ENCODE assay signal across 8 mouse cellular contexts in genomic region chr4:148130561-148131413, GRCm38 (mm10). TPM values are rescaled to one million over a fixed set of nuclear protein-coding genes. Genes with fewer than 3 reads are reported as not detected.
DNase-seq lines count a peak whose midpoint lies in the region; ATAC-seq and TF ChIP-seq lines count a peak whose summit lies in the region.

TSS of gene Draxin (minus strand) at chr4:148130698.

- no peaks in the 10 kb centered on the region for H3K9me3 ChIP-seq in limb, embryonic 14.5 days (ENCODE audit: control insufficient read depth, low read length)
- no peaks in the 10 kb centered on the region for H3K9me3 ChIP-seq in midbrain, postnatal 0 days (ENCODE audit: low read length)

- under 1% methylated on average over 20 of the region's 87 CpGs for WGBS in limb, embryonic 14.5 days
- WGBS in midbrain, postnatal 0 days = under 1% methylated on average over 40 of the region's 87 CpGs

- peak within 1 kb of the TSS; percentile 38; the same call in 1 of the 2 replicates for H3K27ac ChIP-seq in limb, embryonic 14.5 days (replicated peaks; ENCODE audit: low read depth, low read length)
- H3K27ac ChIP-seq in midbrain, postnatal 0 days (ENCODE audit: low read depth, low read length) = peak within 1 kb of the TSS; percentile 94

- TF ChIP-seq CTCF in brain, embryonic 14.5 days (IDR thresholded peaks at IDR 0.05; ENCODE audit: borderline replicate concordance, extremely low read depth, insufficient read depth, insufficient read length) = no peak
- no peak for TF ChIP-seq CTCF in midbrain, postnatal 0 days (IDR thresholded peaks at IDR 0.05)

- TF ChIP-seq POLR2A in brain, embryonic 14.5 days (IDR thresholded peaks at IDR 0.05; ENCODE audit: borderline replicate concordance, extremely low read depth, insufficient read depth, insufficient read length, poor library complexity, severe bottlenecking) = peak; percentile 90
- TF ChIP-seq POLR2A in limb, embryonic 14.5 days (IDR thresholded peaks at IDR 0.05; ENCODE audit: borderline replicate concordance, extremely low read depth, insufficient read depth, insufficient read length) = peak; percentile 60; the same call in 1 of the 2 replicates

- peak; percentile 42 for DNase-seq in kidney, adult 18-20 months
- DNase-seq in kidney, adult 11 months = no peak
- DNase-seq in brain, embryonic 14.5 days (ENCODE audit: low read depth) = peak; percentile 93
- DNase-seq in heart, postnatal 4 days = peak; percentile 27
- DNase-seq in limb, embryonic 14.5 days (ENCODE audit: low spot score) = peak; percentile 67
- DNase-seq in midbrain, postnatal 0 days (ENCODE audit: low spot score) = peak; percentile 79
- no peak for DNase-seq in frontal cortex, adult 2 months (ENCODE audit: extremely low spot score in 1 of 2, low spot score in 1 of 2)

- peak within 1 kb of the TSS; percentile 88 for H3K9ac ChIP-seq in limb, embryonic 14.5 days (ENCODE audit: low read depth, low read length, severe bottlenecking)
- H3K9ac ChIP-seq in midbrain, postnatal 0 days (replicated peaks; ENCODE audit: low read length, poor library complexity, severe bottlenecking) = peak within 1 kb of the TSS; percentile 92

- peak; percentile 91 for ATAC-seq in limb, embryonic 14.5 days (ENCODE audit: low FRiP score, low read depth)
- peak; percentile 80 for ATAC-seq in midbrain, postnatal 0 days (ENCODE audit: low FRiP score)
- no peak for ATAC-seq in activated CD4-positive, CD25-positive, alpha-beta regulatory T cell, adult 4 months

- peaks cover 16% of the 10 kb centered on the region; the same call in 1 of the 2 replicates for H3K27me3 ChIP-seq in limb, embryonic 14.5 days (ENCODE audit: control insufficient read depth, insufficient read depth, low read length)
- no peaks in the 10 kb centered on the region for H3K27me3 ChIP-seq in midbrain, postnatal 0 days (ENCODE audit: insufficient read depth, low read length)

- H3K4me2 ChIP-seq in limb, embryonic 14.5 days (replicated peaks; ENCODE audit: low read depth, low read length, severe bottlenecking) = peak within 1 kb of the TSS; percentile 94
- H3K4me2 ChIP-seq in midbrain, postnatal 0 days (ENCODE audit: low read depth, low read length, poor library complexity, severe bottlenecking) = peak within 1 kb of the TSS; percentile 91

- peak within 1 kb of the TSS; percentile 78 for H3K4me3 ChIP-seq in limb, embryonic 14.5 days (replicated peaks; ENCODE audit: low read length)
- H3K4me3 ChIP-seq in midbrain, postnatal 0 days (ENCODE audit: low read depth, low read length) = peak within 1 kb of the TSS; percentile 73

- H3K4me1 ChIP-seq in limb, embryonic 14.5 days (ENCODE audit: control insufficient read depth, insufficient read depth, low read length) = peaks cover 6% of the 10 kb centered on the region; the same call in 1 of the 2 replicates
- H3K4me1 ChIP-seq in midbrain, postnatal 0 days (ENCODE audit: insufficient read depth, low read length) = peaks cover 5% of the 10 kb centered on the region

- H3K36me3 ChIP-seq in limb, embryonic 14.5 days (ENCODE audit: control insufficient read depth, insufficient read depth, low read length) = no peaks in the 10 kb centered on the region
- no peaks in the 10 kb centered on the region for H3K36me3 ChIP-seq in midbrain, postnatal 0 days (ENCODE audit: insufficient read depth, low read length)

RNA-seq across cellular contexts. Expression of gene Draxin, which starts in this region (rescaled TPM):
- 54.9 and 73.0 TPM in 2 replicates for polyA plus RNA-seq in brain, embryonic 14.5 days (2012; rRNA removed)
- not detected for total RNA-seq in heart, postnatal 4 days (2021)
- polyA plus RNA-seq in limb, embryonic 14.5 days (2012; rRNA removed) = 1.5 and 1.7 TPM in 2 replicates
- polyA plus RNA-seq in limb, embryonic 14.5 days (2014; fragmentation: Nextera tagmentation; extraction: Ambion mirVana) = 0.45 and 0.50 TPM in 2 replicates
- total RNA-seq in midbrain, postnatal 0 days (2014; rRNA removed) = 23.9 and 29.5 TPM in 2 replicates
- 4.3 and 5.0 TPM in 2 replicates for polyA plus RNA-seq in midbrain, postnatal 0 days (2015; fragmentation: Nextera tagmentation; extraction: Ambion mirVana)
- polyA plus RNA-seq in frontal cortex, adult 2 months (2012; rRNA removed) = 0.97 and 1.2 TPM in 2 replicates
- polyA plus RNA-seq in activated CD4-positive, CD25-positive, alpha-beta regulatory T cell, adult 4 months (2017; shearing (Covaris generic)) = under 1 TPM in 1 of 2 experiments, not detected in 1; 0.11 TPM

Comparison
In these comparisons a context has a peak if more than half of its experiments do, and no peak if none do; other contexts are left out.
1. RNA of gene Draxin (total RNA-seq): 23.9 to 29.5 TPM in midbrain, postnatal 0 days; not detected in heart, postnatal 4 days; every median in the first group is over 10 times any median in the second.
2. DNase-seq: peak in kidney, adult 18-20 months (single experiment), brain, embryonic 14.5 days (single experiment), limb, embryonic 14.5 days (single experiment) and midbrain, postnatal 0 days (single experiment); none in kidney, adult 11 months (single experiment) and frontal cortex, adult 2 months (0 of 2).
3. Peak in DNase-seq in heart, postnatal 4 days; RNA of the gene not detected or under 1 TPM.